Mouse (Mus musculus) monocyte, adult 2 months (primary cell): ENCODE data around the gene Arap2.

Experiments
- DNase-seq, 2 experiments: peaks; one replicate each; pipeline ENCODE4 v3.0.0; 2022; ENCODE audit warnings: low spot score in 2 of 2, low read depth in 1 of 2

Gene Arap2

GRCm38 (mm10) chr5:62636341-62636740 lies 129.6 kb downstream of the Arap2 start:
- DNase-seq: no peak

DNA sequence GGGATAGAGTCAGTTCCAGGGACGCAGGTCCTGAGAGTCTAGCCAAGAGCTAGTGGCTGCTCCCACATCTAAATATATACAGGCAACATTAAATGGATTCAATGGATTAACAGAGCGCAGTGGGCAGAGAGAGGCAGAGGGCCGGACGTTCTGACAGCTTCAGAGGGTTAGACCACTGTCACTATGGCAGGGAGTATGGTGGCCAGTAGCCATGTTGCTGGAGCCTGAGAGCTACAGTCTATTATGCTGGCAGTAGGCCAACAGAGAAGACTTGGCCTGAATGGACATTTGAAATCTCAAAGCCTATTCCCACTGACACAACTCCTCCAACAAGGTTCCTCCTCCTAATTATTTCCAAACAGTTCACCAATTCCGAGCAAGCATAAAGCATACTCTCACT lies 137.1 kb downstream of the Arap2 start:
- DNase-seq: no peak

DNA sequence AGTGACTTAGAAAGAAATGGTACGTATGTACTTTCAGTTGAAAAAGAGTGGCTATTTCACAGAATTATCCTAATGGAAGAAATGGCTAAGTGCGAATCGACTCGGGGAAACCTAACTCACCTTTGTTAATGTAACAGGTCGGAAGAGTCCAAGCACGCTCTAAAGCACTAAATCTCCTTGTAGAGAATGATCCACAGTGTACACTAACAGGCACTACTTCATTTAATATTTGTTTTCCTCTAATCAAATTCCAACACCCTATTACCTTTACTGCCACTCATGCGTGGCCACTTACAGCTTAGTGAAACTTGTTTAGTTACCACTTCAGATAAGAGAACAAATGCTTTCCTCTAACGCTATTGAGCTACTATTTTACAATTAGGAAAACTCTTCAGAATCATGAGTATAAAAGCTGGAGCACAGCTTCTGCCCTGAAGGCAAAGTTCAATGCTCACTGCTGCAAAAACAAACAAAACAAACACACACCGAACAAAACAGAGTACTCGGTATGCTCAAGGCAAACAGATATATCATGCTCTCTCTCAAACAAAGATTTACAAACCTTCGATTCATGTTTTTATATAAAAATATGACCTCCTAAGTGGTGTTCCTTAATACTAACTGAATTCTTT lies 143.0 kb downstream of the Arap2 start:
- DNase-seq: no peak

DNA sequence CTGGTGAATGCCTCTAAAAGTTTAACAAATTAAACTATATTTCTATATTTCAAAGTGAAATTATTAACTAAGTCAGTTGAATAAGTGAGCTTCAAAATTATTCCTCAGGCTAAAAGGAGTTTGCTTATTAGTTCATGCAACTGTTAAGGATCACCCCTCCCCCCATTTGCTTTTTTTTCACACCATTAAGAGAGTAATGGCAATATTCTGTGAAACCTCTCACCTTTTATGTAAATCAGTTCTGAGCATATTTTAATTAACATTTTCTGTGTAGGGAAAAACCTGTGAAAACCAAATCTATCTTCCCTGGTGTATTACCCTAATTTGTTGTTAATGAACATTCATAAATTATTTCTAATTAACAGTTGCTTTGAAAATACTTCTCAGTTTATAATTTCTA lies 147.7 kb downstream of the Arap2 start:
- DNase-seq: no peak

DNA sequence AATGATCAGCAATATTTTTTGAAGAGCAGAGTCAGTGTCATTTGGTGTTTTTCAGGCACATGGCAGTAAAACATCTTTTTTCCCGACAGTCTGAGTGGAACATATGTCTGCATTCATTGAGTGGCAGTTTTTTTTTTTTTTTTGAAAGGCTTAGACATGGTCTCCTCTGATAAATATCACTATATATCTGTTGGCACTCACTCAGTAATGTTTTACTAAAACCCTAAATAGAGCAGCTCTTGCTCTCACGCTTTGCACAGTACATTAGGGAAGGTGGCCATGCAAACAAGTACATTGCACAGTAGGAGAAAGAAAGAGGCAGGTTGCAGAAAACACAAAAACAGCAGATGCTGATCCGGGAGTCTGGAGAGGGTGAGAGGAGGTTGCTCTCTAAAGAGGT lies 154.0 kb downstream of the Arap2 start:
- no peak for DNase-seq

- no peak for DNase-seq
These were observed 178.6 kb downstream of the Arap2 start for GRCm38 (mm10) chr5:62587348-62587747.

- DNase-seq: no peak
These were observed 183.3 kb downstream of the Arap2 start for GRCm38 (mm10) chr5:62582643-62583042.

DNA sequence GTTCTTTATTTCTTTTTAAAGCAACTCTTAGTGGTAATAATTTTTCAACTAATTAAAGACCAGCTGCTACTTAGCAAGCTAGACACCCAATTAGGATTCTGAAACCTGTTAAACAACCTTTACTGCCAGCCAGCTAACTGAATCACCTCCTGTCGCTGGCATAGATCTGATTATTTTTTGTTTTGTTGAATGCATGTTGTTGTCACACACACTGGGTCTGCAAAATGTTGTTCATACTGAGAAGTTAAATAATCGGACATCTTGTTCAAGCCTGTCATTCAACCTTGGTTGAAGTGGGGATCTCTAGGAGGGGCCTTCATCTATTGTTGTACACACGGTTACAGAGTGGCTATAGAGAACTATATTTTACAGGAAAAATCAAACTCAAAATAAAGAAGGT lies 184.3 kb downstream of the Arap2 start:
- DNase-seq: no peak

- no peak for DNase-seq
These were observed 191.6 kb downstream of the Arap2 start for GRCm38 (mm10) chr5:62574336-62574844.
